In the genomic region with DNA sequence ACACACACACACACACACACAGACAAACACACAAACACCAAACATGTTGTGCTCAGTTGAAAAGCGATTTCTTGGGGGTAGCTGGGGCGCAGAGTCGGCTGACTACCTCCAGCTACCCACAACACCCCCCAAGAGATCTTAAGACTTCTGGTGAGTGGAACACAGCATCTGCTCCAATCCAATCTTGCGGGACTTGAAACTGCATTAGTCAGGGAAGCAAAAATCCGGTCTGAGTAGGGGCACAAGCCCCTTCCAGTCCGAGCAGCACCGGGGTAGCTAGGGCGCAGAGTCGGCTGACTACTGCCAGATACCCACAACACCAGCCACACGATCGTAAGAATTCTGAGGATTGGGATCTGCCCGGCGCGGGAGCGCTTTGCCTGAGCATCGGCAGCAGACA, we compare ENCODE assay signal across 33 mouse cellular contexts. TPM values are rescaled to one million over a fixed set of nuclear protein-coding genes. Genes with fewer than 3 reads are reported as not detected.
"Had no signal": no experiment of that assay in that cellular context is flagged by ENCODE, and none has a peak within 500 bp of the region (broad histone marks: within the 10 kb centered on the region; RNA-seq: fewer than 3 reads in every experiment).

No protein-coding gene starts in this region.

RNA-seq across cellular contexts. Expression of gene Sult1c2, which starts 42.2 kb away (rescaled TPM):
- total RNA-seq: common myeloid progenitor, adult 5-6 weeks; forebrain, postnatal 0 days; gastrocnemius, adult 18-20 months; gastrocnemius, adult 2 months; gastrocnemius, adult 8-10 months; gastrocnemius, postnatal 10 days; gastrocnemius, postnatal 14 days; gastrocnemius, postnatal 25 days; gastrocnemius, postnatal 36 days; gastrocnemius, postnatal 4 days; granulocyte monocyte progenitor cell, adult 5-6 weeks; heart, adult 18-20 months; heart, adult 2 months had no signal
- polyA plus RNA-seq: cortical plate, adult 2 months; embryonic facial prominence, embryonic 10.5 days; embryonic facial prominence, embryonic 11.5 days; embryonic facial prominence, embryonic 12.5 days; embryonic facial prominence, embryonic 13.5 days; embryonic facial prominence, embryonic 14.5 days; embryonic facial prominence, embryonic 15.5 days; erythroblast, embryonic 14.5 days; forebrain, embryonic 10.5 days; forebrain, embryonic 11.5 days; forebrain, embryonic 12.5 days; forebrain, embryonic 13.5 days; forebrain, embryonic 14.5 days; forebrain, embryonic 15.5 days; forebrain, embryonic 16.5 days; forebrain, postnatal 0 days; frontal cortex, adult 2 months; heart, adult 2 months; heart, embryonic 10.5 days; heart, embryonic 11.5 days; heart, embryonic 12.5 days; heart, embryonic 13.5 days had no signal
